Mouse (Mus musculus) erythroblast, embryonic 14.5 days (primary cell): ENCODE results near the gene Pdlim3.

Experiments
- GATA1 ChIP-seq: IDR thresholded peaks from 2 replicates; pipeline ENCODE4 v1.6.1; 2012; ENCODE audit warnings: low read length, inconsistent platforms, mixed read lengths
- TAL1 ChIP-seq: IDR thresholded peaks from 3 replicates; pipeline ENCODE4 v1.6.1; 2012; ENCODE audit warnings: low read length, inconsistent platforms, mixed read lengths

- TF ChIP-seq GATA1 (no peak), TAL1 (no peak)
Measured at GRCm38 (mm10) chr8:45899783-45900182, 14.5 kb downstream of the Pdlim3 start.
